Mouse (Mus musculus): ENCODE measurements around the gene Pycr2.

- TF ChIP-seq CTCF (IDR thresholded peaks at IDR 0.05; ENCODE audit: low read depth) (no peak), EP300 (IDR thresholded peaks at IDR 0.05; ENCODE audit: low read depth) (no peak)
Measured at GRCm38 (mm10) chr1:180952085-180952746, 48.1 kb downstream of the Pycr2 start.

All from heart, postnatal 0 days (tissue).